13 mouse cellular contexts compared by ENCODE assay signal in genomic region chr14:59066456-59067220, GRCm38 (mm10).
A peak's percentile ranks its signal among the peaks of the same experiment; 100 is the strongest.
DNase-seq lines count a peak whose midpoint lies in the region.
"Had no signal": no experiment of that assay in that cellular context is flagged by ENCODE, and none has a peak within 500 bp of the region (broad histone marks: within the 10 kb centered on the region; RNA-seq: fewer than 3 reads in every experiment).

No protein-coding gene starts in this region.

- DNase-seq in gastrocnemius, adult 18-20 months (ENCODE audit: low spot score), result peak; percentile 2
- no peak for DNase-seq in gastrocnemius, postnatal 10 days
- peak; percentile 28 for DNase-seq in right cerebral cortex, adult 18-20 months
- no peak for DNase-seq in right cerebral cortex, postnatal 4 days
- DNase-seq in layer of hippocampus, adult 18-20 months (ENCODE audit: low spot score in 2 of 2), result peak; percentile 69 to 83
- peak; percentile 65 for DNase-seq in telencephalon, adult 2 months (ENCODE audit: low read depth, low spot score)
- no peak for DNase-seq in kidney, postnatal 10 days
- DNase-seq: adrenal gland, postnatal 36 days; cerebellum, adult 11 months; kidney, adult 11 months; kidney, postnatal 4 days; lung, postnatal 36 days; thymus, adult 18-20 months had no signal

Comparison
In these comparisons a context has a peak if more than half of its experiments do, and no peak if none do; other contexts are left out.
1. DNase-seq: peak in gastrocnemius, adult 18-20 months (single experiment), right cerebral cortex, adult 18-20 months (single experiment), layer of hippocampus, adult 18-20 months (2 of 2) and telencephalon, adult 2 months (single experiment); none in gastrocnemius, postnatal 10 days (single experiment), right cerebral cortex, postnatal 4 days (single experiment) and kidney, postnatal 10 days (single experiment).